Mouse (Mus musculus) skeletal muscle tissue, adult 2 months (tissue): Measurements from ENCODE around the gene Gm49395.

Experiments used
- DNase-seq: peaks from one replicate; pipeline ENCODE4 v3.0.0-alpha.2; 2012; ENCODE audit warnings: low read depth, low spot score

Gene Gm49395

DNA sequence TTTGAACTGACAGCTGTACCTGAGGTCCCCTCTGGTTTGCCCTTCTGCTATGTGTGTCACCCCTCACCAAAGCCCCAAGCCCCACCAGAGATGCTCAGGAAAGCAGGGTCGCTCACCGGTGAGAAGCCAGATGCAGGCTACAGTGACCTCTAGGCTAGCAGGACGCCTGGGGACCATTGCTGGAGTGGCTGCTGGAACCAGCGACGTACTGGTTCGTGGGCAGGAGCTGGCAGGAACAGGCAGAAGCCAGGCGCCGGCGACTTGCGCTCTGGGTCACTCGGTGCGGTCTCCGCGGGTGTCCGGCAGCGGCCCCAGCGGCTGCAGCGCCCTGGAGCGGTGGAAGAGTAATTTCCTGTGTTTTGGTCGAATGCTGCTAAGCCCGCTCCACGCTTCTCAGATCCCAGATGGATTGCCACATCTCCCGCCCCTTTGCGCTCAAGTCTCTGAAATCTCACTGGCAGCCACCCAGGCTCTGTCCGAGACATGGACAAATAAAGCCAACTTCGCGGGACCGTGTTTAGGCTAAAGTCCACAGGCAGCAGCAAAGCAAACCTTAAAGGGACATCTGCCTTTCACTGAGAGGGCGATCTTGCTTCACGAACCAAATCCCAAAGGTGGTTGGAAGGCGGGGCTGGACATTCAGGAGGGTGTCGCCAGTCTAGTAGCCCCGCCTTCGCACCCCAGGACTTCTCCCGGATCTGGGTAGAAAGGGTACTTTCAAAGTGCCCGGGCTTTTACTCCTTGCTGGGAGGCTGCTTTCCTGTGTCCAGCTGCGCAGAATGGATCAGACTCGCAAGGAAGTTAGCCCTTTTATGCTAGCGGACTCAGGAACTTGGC, at the start of gene Gm49395, which contains the start of gene Itga1:
TSS of gene Gm49395 (minus strand) at position 567 of the 837 bp plus-strand sequence.
TSS of gene Itga1 (minus strand) at position 610 of the 837 bp plus-strand sequence.
- peak; percentile 75 for DNase-seq

DNA sequence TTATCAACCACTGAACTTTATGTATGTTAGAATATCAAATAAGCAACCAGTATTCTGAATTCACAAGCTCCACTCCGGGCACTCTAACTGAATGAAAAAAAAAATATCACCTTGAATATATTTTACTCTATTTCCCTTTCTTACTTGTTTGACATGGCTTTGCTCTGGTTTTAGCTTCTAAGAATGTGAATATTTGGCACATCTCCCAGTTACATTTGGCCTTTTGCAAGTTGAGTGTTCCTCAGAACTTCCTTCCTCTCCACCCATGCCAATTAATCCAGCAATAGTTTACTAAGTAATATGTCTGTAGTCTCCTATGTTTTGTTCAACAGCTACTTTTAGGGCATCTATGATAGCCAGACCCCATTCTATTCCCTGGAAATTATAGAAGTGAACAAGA, 48.9 kb upstream of the Gm49395 start:
- peak; percentile 35 for DNase-seq

DNA sequence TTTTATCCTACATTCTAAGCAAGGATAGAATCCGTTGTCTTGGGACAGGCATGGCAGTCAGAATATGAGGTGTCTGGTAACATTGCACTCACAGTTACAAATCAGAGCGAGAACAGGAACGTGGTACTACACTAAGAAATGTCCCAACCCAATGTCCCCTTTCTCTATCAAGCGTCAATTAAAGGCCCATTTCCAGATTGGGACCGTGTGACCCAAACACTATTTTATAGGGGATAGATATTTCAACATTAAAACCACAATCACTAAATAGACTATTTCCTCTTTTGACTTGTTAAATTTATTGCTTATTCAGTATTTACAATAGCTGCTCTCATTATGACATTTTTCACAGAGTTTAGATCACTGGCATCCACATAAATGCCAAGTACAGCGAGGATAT, 48.1 kb upstream of the Gm49395 start:
- DNase-seq: no peak

DNA sequence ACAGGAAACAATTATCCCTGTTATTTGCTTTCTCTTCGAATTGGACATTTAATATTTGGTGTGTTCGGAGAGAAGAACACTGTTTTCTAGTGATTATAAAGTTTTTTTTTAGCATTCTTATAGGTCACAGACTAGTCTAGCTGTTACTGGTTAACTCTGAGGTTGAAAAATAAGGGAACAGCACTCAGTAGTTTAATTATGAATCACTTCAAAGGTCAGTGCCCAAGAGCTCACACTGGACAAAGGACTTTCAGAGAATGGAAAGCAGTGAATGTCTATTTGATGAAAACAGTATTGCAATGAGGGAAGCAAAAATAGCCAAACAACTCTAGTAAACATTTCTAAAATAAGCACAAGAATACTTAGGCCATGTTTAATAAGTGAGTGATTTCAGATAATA, 41.9 kb upstream of the Gm49395 start:
- no peak for DNase-seq

DNA sequence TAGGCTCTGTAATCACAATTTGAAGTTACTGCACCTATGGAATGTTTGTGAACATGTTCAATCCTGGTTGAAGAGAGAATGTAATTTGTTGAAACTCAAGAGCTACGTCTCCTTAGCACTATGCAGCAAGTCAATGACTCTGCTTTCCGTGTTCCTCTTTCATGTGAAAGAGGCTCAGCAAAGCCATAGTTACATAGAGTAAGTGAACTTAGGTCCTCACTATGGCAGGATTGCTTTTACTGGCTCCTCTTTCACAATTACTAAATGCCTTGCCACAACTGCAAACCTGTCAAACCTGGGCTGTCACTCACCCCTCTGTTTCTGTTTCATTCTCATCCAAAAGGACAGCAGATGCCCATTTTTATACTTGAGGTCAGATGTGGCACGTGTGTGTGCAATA, 40.3 kb upstream of the Gm49395 start:
- no peak for DNase-seq

- no peak for DNase-seq
Observed at GRCm38 (mm10) chr13:115138513-115138912, 36.8 kb upstream of the Gm49395 start.

DNA sequence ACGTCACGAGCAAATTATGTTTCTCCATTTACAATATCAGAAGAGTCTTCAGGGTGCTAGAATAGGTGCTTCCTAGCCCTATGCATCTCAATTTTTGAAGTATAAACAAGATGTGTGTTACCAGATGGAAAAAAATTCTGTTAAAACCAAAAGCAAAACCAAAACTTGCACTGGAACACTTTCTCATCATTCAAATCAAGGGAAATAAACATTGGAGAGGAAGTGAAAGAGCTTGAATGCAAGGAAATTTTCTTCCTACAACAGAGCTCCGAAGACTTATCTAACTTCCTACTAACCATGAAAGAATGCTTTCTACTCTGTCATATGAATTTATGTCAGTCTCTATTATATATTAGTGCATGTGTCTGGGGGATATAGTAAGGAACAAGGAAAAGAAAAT, 35.0 kb upstream of the Gm49395 start:
- peak; percentile 9 for DNase-seq

DNA sequence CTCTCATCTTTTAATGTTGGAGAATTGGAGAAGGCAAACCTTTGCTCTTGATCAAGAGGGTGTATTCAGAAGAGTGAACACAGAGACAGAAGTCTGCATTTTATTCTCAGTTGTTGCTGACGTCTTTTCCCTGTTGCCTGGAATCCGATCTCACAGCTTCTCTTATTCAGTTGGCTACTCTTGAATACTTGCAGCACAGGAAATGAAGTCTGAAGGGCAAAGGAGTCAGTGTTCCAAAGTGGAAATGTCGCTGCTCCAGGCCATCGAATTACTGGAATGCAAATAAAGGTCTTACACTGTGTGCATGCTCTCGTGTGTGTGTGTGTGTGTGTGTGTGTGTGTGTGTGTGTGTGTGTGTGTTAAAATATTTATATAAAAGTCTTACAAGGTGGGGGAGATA, 30.7 kb upstream of the Gm49395 start:
- no peak for DNase-seq

DNA sequence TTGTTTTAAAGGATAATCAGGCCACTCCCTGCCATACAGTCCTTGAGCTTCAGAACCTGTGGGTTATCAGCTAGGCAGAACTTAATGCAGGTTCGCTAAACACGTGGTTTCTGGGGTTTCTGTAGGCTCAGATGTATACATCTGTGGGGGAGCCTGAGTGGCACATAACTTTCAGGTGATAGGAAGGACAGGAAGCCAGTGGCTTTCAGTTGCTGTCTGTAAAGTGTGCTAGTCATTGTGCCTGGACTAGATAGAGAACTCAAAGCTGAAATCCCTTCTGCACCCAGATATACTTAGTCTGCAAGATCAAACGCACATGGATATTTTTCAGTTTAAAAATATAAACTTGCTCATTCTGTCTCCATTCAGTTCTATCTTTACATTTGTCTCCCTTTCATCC, 29.7 kb upstream of the Gm49395 start:
- DNase-seq: no peak

DNA sequence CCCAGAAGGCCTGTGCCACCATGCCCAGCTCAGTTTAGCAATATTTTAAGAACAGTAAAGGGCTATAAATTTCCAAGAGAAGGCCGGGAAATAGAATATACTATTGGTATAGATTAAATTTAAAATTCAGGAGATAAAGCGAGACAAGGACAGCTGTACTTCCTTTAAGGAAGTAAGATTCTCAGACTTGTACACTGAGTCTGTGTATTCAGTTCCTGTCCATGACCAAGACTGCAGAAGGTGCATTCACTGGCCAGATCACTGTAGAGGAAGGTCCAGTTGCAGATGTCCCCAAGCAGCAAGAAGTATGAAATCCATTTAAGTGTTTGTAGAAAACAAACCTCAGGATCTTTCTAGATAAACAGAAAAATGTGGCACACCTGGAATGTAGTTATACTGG, 28.3 kb upstream of the Gm49395 start:
- no peak for DNase-seq

DNA sequence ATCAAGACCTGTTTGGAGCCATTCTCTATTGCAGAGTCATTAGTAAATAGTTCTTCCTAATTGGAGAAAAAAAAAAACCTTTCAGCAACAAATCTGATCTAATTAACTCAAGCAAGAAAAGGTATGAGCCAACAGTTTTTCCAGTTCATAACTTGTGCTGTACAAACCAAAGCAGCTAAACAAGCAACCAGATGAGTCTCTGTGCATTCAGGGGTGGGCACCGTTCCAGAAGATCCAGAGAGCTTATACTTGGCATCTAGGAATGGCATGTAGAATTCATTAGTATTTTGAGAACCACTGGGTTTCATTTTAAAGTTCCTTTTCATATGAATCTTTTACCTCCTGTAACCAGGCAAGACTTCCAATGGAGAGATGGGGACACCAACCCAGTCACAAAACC, 26.1 kb upstream of the Gm49395 start:
- DNase-seq: no peak

- no peak for DNase-seq
Observed at GRCm38 (mm10) chr13:115126534-115126933, 24.8 kb upstream of the Gm49395 start.

DNA sequence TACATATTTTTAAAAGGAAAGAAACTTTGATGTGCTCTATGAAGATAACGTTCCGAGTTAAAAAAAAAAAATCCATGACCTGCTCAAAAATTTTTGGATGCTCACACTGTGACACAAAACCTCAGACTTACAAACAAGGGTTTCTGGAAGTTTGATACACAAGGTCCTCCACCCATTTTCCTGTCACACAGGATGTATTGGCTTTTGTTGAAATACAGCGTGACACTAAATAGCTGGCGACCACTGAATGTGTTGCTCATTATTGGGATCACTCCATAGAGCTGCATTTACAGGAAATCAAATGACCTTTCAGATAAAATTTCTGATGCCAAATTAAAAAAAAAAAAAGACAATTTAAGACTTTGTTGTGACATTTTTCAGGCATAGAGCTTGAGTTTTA, 23.4 kb upstream of the Gm49395 start:
- no peak for DNase-seq

DNA sequence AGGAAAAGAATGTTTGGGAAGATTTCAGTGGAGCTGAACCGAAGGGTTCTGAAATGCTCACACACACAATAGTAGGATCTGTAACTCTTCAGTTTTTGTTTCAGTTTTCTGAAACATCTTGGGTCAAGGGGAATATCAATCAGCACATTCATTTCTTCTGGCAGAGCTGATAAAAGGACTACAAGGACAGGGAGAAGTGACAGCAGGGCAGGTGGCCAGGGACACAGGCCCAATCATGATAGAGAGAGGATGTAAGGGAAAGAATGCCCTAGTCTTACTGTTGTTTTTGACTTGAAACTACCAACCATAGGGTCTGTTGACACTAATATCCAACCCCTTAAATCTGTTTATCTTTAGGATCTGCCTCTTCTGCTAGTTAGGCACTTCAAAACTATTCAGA, 22.8 kb upstream of the Gm49395 start:
- DNase-seq: no peak

- DNase-seq: no peak
Observed at GRCm38 (mm10) chr13:115118756-115119155, 17.0 kb upstream of the Gm49395 start.

DNA sequence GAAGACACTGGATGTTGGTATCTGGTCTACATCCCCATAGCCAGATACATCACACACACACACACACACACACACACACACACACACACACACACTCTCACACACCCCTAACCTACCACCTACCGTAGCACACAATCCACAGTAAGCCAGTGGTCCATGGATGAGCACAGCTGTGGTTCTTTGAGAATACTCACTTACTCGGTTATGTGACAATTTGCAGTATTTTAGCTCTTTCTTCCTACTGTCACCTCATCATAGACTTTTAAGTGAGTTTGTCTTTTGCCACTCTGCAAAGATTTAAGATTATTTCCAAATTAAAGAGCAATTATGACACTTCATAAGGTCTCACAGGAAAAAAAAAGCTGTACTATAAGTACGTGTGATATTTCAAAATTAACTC, 16.5 kb upstream of the Gm49395 start:
- no peak for DNase-seq

- DNase-seq: no peak
Observed at GRCm38 (mm10) chr13:115116930-115117621, 15.4 kb upstream of the Gm49395 start.

DNA sequence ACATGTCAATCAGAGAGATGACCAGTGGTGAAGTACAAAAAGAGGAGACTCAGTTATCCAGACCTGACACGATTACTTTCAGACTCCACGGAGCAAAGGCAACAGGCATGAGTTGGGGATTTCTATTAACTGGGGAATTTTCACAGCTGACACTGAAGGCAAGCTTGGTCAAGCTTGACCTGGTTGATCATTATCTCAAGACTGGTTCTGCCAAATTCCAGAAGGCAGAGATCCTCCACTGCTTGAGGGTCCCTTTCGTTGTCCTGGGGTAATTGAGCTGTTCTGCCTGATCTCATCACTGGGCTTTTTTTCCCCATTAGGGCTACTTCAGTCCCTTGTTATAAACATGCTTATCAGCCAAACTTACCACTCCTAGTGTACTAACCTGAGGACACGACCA, 7.9 kb upstream of the Gm49395 start:
- no peak for DNase-seq

GRCm38 (mm10) chr13:115107436-115107835, 5.7 kb upstream of the Gm49395 start:
- no peak for DNase-seq

DNA sequence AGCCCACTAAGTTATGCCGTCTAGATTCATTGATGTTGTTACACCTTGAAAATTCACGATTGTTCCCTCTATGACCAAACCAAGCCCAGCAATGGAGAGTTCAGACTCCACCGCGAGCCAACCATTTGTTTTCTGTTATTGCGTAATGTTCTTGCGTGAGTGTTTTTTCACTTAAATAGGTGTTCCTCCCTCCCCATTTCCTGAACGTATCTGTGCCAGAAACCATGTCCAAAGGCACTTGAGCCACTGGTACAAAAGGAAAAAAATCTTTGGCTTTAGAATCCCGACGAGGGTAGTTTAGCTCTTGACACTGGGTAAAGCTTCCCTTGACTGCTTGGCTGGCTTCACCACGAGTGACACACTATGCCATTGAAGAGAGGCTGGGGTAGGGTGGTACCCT, 4.5 kb upstream of the Gm49395 start:
- DNase-seq: peak; percentile 47

- no peak for DNase-seq
Observed at GRCm38 (mm10) chr13:115102754-115103153, 1.0 kb upstream of the Gm49395 start.

DNA sequence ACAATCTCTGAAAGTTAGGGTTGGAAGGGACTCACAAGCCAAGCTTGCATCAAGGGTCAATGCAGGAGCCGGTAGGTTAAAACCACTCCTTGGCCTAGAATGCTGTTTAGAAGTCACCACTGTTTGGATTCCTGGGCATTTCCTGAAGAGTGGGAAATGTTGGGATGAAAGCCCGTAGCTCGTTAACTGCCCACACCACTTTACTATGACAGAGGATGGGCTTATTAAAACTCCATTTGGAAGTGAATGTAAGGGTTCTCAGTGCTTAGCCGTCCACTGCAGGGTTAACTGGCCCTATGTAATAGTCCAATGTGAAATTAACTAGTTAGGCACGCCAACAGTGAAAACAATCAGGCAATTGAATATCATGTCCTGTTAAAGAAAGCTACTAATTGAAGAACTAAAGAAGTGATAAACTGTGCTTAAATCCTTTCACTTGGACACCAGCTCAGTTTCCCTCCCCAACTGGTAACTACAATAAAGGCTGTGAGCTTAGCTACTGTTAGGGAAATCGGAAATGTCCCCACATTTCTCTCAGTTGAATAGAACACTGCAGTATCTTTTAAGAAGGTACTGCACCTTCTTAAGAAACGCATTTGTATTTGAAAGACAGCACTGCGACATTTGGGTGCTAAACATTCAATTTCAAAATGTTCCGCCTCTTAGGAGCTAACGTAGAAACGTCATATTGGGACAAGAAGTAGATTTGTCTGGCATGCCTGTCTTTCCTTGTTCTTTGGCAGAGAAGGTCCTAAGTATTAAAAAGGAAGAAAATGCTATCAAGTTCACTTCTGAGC, 1.1 kb downstream of the Gm49395 start:
- DNase-seq: no peak
